Mouse (Mus musculus) brain, embryonic 18.5 days (tissue): ENCODE data around the gene Mapk8ip3.
A peak's percentile ranks its signal among the peaks of the same experiment; 100 is the strongest.

Experiments
- DNase-seq: peaks from one replicate; pipeline ENCODE4 v3.0.0-alpha.2; 2012; ENCODE audit warnings: low read depth, low spot score

The Mapk8ip3 gene

DNA sequence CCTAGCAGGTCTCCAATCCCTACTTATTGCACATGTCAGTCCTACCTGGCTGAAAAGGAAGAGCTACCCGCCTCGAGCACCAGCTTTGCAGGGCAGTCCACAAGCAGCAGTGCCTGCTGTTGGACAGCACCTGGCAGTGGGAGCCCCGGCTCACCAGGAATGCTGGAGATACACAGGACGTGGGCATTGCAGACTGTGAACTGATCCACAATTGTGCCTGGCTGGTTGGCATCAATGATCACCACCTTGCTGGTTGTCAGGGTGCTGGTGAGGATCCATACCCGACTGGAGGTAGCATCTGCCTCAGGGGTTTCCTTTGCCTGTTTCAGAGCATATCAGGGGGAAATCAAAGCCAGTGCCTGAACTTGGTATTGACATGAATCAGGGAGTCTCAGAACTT is 34.7 kb downstream of the Mapk8ip3 start:
- no peak for DNase-seq

DNA sequence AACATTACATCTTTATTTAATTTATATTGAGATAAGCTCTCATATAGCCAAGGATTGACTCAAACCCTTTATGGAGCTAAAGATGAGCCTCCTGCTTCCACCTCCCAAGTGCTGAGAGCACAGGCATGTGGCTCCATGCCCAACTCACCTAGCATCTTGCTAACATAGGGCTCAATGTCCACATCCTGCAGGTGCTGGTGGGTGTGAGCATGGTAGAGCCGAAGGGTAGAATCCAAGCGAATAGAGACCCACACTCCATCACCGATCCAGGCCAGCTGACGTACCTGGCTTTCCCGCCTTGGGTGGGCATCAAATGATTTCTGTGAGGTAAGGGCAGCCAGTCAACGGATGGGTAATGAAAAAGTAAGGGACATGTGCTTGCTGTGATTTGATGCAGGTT is 36.8 kb downstream of the Mapk8ip3 start:
- no peak for DNase-seq

DNA sequence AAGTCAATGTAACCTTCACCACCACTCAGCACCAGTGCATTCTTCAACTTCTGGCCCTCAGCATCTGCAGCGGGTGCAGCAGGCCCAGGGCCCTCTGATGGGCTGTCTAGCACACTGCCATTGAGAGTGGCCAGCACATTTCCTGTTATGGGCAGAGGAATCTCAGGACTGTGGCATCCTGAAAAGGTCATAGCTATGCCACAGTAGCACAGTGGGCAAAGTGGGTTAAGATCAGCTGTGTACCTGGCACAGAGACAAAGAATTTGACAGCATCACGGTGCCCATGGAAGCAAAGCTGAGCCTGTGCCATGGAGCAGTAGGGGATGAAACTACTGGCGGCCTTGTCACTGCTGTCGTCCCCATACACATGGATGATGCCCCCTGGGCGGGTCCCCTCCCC is 37.6 kb downstream of the Mapk8ip3 start:
- no peak for DNase-seq

DNA sequence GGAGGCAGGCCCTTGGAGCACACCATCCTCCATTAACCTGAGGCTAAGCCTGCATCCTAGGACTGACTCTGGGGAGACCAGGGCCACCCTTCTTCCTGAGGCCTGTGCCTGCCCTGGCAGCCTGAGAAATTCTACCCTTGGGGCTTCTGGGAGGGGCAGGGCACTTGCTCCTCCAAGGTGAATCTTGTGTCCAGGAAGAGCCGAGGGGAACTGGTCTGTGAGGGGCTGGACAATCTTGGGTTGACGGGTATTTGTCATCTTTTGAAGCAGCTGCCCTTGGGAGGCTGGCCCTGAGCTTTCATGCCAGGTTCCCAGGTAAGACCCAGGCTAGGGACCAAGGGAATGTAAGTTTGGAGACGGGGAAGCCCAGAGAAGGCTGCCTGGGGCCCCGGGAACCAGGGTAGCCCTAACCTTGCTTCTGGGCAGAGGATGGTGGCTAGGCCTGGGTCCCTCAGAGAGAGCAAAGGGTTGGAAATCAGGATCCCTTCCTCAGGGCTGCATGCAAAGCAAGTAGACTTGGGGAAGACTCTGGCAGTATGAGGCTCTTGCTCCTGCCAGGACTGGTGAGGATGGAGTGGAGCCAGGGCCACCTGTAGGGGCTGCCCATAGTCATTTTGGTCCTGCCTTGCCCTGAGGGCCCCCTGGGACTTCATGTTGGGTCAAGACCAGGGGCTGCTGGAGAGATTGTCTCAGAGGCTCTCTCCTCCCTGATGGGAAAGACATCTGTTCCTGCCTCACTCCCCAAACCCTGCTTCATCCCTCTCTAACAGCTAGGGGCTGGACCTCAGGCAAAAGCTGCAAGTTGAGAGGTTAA is 38.5 kb downstream of the Mapk8ip3 start:
- no peak for DNase-seq

DNA sequence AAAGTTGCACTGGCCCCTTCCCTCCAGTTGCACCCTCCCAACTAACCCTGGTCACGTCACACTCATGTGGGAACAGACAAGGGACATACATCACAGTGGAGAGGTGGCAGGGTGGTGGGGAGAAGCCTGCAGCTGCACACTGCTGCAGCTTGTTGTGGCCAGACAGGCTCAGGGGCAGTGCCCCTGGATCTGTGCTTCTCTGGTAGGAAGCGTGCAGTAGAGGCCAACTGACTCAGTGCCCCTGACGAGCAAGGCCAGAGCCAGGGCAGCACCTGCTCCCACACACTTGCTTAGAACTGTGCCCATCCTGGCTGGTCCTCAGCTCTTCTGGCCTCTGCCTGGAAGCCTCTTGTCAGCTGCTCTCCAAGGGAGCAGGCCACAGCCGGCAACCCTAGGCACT is 39.2 kb downstream of the Mapk8ip3 start:
- DNase-seq, result no peak

DNA sequence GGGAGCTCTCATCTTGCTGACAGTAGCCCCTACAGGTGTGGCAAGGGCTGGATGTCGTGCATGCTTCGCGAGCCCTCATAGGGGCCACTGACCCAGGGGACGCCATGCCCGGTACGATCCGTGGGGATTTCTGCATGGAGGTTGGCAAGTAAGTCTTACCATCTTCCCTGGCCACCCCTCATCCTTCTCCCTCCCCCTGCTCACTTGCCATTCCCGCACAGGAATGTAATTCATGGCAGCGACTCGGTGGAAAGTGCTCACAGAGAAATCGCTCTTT is 39.8 kb downstream of the Mapk8ip3 start:
- no peak for DNase-seq

DNA sequence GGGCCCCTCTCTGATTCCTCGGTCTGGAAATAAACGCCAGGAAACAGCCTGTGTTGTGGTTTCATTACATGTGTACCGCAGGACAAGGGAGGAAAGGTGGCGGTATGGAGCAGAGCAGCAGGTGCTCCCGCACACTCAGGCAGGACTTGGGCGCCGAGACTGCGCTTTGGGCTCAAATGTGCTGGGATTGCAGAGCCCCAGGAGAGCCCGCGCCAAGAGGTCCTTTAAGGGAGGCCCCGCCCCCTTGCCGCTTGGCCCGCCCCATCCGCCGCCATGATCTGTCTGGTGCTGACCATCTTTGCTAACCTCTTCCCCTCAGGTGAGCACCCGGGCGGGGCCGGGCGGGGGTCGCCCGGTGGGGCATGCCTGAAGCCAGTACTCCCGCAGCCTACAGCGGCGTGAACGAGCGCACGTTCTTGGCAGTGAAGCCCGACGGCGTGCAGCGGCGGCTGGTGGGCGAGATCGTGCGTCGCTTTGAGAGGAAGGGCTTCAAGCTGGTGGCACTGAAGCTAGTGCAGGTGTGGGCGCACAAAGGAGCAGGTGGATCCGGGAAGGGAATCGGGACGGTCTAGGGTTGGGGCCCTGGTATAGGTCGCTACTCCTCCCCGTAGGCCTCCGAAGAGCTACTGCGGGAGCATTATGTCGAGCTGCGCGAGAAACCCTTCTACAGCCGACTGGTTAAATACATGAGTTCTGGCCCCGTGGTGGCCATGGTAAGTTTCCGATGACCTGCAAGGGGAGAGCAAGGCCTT is 40.4 kb downstream of the Mapk8ip3 start, which contains the start of gene Nme3:
TSS of gene Nme3 (plus strand) at position 260 of the 752 bp plus-strand sequence.
- peak; percentile 12 for DNase-seq

DNA sequence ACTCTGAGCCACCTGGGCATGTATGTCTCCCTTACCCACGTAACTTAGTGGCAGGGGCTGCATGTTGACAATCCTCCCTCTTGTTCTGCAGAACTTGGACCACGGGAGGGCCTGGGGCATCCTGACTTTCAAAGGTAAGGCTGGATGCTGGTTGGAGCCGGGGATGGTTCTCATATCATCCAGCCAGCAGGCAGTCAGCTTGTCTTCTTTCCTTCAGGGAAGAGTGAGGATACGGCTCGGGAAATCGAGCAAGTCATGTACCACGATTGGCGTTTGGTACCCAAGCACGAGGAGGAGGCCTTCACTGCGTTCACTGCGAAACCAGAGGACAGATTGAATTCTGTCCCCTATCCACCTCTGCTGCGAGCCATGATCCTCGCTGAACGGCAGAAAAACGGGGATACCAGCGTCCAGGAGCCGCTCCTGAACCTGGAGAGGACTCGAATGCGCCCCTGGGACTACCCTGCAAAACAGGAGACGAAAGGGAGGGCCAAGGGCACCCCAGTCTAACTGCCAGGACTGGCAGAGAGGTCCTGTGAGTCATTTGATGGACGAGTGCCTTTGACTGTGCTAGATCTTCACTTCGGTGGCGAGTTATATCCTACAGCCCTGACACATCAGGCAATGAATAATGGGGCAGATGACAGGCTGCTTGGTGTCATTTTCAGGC is 41.1 kb downstream of the Mapk8ip3 start:
- DNase-seq, result no peak

DNA sequence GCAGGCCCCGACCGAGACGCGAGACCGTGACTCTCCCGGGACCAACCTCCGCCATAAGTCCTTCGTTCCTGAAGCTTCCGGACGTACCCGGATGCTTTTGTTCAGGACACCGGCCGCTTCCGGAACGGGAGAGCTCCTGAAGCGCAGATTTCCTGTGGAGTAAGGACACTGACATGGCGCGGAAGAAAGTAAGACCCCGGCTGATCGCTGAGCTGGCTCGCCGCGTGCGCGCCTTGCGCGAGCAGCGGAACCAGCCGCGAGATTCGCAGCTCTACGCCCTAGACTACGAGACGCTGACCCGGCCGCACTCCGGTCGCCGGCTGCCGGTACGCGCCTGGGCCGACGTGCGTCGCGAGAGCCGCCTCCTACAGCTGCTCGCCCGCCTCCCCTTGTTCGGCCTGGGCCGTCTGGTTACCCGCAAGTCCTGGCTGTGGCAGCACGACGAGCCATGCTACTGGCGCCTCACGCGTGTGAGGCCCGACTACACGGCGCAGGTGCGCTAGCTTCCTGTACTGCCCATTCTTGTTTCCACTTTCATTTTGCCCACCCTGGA is 41.7 kb downstream of the Mapk8ip3 start, which contains the start of the genes Eme2 and Mrps34:
TSS of gene Eme2 (minus strand) at position 93 of the 553 bp plus-strand sequence.
TSS of gene Mrps34 (plus strand) at position 122 of the 553 bp plus-strand sequence.
- peak; percentile 77 for DNase-seq

DNA sequence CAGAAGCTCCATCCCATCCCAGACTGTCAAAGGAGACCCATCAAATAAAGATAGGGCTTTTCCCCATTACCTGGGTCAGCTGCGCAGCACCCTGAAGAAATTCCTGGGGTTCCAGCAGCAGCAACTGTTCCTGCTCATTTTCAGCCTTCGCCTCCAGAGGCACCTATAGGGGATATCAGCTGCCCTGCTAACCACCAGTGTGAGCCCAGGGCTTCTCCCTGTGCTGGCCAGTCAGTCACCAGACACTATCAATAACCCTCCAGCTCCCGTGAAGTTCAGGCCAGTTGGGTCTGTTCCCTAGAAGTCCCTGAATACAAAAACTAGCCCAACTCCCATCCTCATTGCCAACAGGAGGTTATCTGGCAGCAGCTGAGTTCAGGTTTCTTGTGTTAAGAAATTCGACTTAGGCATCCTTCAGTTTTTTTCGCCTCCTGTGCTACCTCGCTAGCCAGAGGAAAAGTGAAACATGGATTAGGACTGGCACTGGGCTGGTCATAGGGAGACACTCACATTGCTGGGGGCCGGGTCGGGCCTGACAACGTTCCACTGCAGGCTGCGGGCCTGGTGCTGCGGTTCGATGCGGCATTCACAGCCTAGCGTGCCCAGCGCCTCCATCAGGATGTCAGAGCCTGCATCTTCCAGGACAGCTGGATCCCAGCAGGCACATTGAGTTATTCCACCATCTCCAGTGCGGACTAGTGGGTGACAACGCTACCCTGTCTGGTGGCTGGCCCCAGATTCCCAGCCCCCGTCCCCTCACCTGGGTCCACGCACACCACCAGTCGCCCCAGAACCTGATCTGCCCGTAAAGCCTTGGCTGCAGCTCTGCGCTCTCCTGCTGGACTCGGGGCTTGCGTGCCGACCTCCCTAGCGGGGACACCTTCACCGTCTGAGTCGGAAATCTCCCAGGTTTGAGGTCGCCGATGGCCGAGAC is 42.4 kb downstream of the Mapk8ip3 start:
- no peak for DNase-seq

DNA sequence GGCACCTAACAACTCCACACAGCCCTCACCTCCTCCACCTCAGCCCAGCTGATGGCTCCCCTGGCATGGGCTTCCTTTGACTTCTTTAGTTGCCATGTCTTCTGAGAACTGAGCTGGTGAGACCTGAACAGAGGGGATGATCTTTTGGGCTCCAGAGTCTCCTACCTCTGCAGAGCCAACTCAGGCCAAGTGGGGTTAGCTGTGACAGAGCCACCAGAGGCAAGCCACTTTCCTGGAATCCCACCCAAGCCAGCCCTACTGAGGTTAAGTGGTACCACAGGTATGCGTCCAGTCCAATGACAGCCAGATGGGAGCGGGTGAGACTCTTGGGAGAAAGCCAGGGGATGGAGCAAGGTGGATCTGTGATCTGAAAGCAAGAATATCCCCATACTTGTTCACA is 43.5 kb downstream of the Mapk8ip3 start:
- DNase-seq, result no peak

DNA sequence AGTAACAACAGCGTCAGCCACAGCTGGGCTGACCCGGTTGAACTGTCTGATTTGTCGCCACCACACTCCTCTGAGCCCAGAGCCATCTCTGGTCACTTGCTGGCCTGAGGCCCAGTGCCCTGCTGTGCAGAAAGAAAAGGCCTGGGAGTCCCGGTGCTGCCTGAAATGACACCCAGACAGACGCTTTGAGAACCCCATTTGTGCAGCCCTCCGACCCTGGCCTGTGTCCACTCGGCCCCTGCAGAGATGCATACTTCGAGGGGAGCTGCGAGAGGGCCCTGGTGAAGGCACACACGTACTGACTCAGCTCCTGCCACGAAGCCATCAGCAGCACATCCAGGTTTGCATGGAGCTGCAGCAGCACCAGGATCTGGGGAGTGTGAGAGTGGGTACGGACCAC is 44.0 kb downstream of the Mapk8ip3 start:
- DNase-seq, result no peak

DNA sequence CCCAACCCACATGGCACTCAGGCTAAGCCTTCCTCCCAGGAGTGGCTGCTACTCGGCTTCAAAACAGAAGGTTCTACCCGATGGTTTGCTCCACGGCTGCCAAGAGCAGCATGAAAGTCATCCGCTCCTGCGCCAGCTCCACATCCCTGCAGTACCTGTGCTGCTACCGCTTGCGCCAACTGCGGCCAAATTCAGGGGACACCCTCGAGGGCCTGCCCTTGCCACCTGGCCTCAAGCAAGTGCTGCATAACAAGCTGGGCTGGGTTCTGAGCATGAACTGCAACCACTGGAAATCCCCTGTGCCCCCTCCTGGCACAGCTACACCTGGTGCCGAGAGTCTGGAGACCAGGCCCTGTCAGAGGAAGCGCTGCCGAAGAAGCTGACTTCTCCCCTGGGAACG is 45.5 kb downstream of the Mapk8ip3 start:
- DNase-seq, result no peak

DNA sequence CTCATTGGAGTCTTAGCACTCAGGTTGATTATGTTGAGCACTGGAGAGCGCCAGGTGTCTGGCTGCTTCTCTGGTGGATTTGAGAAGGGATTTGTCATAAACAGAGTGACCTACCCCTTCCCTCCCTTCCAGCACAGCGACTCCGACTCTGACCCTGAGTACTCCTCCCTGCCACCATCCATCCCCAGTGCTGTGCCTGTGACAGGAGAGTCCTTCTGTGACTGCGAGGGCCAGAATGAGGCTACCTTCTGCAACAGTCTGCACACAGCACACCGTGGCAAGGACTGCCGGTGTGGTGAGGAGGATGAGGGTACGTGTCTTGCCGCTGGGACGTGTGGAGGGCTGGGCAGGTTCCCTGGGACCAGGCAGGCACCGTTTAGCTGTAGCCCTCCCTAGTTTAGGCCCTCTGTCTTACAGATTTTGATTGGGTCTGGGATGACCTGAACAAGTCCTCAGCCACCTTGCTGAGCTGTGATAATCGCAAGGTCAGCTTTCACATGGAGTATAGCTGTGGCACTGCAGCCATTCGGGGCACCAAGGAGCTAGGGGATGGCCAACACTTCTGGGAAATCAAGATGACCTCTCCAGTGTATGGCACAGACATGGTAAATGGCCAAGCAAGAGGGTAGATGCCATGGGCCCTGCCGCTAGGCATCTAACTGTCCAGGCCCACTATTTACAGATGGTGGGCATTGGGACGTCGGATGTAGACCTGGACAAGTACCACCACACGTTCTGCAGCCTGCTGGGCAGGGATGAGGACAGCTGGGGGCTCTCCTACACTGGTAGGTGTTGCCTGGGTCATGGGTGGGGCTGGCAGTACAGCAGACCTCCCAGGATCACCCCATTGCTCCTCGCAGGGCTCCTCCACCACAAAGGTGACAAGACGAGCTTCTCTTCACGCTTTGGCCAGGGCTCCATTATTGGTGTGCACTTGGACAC is 46.4 kb downstream of the Mapk8ip3 start:
- no peak for DNase-seq

DNA sequence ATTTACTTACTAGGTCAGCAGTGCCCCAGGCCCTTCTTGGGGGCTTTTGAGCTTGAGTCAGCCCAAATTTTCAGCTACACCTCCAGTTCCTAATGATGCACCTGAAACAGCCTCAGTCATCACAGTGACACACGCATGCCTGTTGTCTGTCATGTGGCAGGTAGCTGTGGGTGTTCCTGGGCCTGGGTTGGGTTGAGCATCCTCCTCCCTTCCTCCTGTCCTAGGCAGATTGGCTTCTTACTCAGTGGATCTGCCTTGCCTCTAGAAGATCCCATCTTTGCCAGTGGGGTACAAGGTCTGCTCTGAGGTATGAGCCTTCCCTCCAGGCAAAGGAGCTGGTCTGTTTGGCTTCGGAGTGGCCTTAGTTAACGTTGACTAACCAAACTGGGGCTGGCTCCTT is 47.9 kb downstream of the Mapk8ip3 start:
- no peak for DNase-seq

DNA sequence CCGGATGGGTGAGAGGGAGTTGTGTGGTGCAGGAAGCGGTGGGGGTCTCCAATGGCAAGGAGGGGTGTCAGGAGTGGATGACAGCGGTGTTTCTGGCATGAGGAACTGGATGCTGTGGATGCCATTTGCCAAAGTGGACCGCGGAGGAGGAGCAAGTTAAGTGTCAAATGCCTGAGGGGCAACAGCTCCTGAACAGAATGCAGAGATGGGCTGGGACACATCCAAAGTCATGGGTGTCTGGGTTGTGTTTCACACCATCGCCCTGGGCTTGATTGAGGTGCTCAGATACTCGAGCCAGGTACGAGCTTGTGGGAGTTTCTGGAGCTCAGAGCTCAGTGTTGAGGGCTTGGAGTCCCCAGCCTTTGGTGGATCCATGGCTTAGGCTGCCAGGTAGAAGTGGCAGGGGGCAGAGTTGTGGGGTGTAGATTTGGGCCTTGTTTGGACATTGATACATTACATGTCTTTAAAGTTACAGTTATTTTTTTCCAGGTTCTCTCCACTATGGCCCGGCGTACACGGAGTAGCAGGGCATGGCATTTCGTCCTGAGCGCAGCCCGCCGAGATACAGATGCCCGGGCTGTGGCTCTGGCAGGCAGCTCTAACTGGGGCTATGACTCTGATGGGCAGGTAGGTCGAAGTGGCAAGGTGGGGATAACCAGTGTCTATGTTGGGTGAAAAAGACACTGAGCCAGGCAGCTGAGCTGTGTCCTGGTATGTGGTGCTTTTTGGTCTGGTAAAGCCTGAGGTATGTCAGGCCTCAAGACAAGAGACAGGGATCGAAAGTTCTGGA is 49.3 kb downstream of the Mapk8ip3 start:
- DNase-seq, result no peak

DNA sequence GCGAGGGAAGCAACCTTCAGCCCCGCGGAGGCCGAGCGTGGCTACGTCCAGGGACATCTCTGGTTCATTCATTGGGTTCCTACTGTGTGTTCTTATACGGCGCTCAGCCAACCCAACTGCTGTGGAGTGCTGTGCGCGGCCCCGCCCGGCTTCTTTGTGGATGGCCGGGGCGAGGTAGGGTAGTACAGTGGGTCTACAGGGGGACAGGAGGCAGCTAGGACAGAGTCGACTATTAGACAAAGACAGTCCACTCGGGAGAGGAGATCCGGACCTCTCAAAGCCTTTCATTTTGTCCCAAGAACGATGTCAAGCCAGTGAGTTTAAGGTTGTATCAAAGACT is 49.9 kb downstream of the Mapk8ip3 start:
- peak; percentile 18 for DNase-seq

DNA sequence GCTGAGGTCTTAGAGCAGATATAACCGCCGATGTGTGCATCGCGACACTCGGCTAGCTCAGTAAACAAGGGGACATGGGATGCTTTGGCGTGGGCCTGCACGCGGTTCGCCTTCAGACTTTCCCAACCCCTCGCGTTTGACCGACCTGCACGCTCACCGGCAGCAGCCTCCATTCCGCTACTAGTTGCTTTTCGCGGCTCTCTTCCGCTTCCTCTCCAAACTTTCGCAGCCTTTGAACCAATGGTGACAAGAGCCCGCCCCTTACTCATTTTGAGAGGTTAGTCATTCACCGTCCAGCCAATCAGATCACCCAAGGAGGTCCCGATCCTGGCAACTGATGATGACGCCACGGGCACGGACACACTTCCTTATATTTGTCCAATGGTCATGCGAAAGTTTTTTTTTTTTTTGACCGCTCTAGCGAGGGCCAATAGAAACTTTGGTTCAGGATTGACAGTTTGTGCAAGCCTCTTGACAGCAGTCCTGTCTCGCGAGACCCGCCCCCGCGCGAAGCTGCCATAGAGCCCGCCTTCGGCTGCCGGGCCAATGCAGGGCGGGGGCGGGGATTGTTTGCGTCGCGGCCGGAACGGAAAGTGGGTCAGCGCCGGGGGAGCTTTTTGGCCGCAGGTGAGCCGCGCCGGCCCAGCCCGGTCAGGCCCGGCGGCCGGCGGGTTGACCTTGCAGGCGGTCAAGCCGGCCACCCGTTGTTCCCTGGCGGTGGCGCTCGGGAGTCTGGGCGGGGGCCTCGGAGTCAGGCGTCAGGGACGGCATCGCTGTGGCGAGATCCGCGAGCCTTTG is 50.4 kb downstream of the Mapk8ip3 start, which contains the start of the genes Nubp2 and Spsb3:
TSS of gene Nubp2 (minus strand) at position 216 of the 798 bp plus-strand sequence.
TSS of gene Spsb3 (plus strand) at position 510 of the 798 bp plus-strand sequence.
- peak; percentile 100 for DNase-seq
